Mouse (Mus musculus): ENCODE results near the gene Fam178b.

DNA sequence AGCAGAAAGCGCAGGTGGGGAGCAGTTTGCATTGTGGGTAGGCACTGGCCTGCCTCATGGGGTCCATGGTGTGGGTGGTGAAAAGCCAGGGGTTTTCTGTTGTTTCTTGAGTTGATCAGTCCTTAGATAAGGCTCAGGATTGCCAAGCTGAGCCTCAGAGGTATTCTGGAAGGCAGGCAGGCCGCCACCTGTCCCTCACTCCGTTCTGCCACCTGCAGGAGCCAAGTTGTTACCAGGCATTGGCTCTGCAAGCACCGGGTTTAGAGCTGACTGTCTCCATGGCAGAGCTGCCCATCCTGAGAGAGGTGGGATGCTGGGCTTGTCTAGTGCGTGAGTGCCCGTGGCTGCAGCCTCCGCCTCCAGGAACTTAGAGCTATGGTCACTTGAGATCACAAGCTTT, 160.8 kb downstream of the Fam178b start:
- no peak for TF ChIP-seq CTCF (conservative IDR thresholded peaks at IDR 0.05; ENCODE audit: low read length)
- TF ChIP-seq POU5F1 (IDR thresholded peaks at IDR 0.05; ENCODE audit: borderline replicate concordance, low read length) = no peak

Measured in E14TG2a.4 (cell line).